Mouse (Mus musculus): ENCODE measurements around the gene Rexo5. TPM values are rescaled to one million over a fixed set of nuclear protein-coding genes. Genes with fewer than 3 reads are reported as not detected.

Gene Rexo5
- total RNA-seq, 1 experiment from 2014 or later: 9.6 TPM

DNA sequence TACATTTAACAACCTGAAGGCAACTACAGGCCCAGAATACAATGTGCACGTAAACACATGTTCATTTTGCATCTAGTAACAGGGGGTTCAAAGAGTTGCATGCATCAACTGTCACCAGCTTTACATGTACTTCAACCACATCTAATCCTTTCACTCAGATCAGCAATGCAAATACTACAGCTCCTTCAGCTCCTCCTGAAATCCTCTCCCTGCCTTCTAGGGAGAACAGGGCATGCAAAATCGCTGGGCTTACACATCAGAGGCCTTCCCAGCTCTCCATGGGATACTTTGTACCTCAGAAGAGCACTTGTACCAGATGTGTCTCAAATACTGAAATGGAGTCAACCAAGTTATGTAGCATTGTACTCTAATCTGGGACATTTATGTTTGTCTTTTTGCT is 79.2 kb downstream of the Rexo5 start:
- no peak for ATAC-seq (replicated peaks; ENCODE audit: insufficient number of reproducible peaks, low FRiP score, low TSS enrichment, poor library complexity, severe bottlenecking)

DNA sequence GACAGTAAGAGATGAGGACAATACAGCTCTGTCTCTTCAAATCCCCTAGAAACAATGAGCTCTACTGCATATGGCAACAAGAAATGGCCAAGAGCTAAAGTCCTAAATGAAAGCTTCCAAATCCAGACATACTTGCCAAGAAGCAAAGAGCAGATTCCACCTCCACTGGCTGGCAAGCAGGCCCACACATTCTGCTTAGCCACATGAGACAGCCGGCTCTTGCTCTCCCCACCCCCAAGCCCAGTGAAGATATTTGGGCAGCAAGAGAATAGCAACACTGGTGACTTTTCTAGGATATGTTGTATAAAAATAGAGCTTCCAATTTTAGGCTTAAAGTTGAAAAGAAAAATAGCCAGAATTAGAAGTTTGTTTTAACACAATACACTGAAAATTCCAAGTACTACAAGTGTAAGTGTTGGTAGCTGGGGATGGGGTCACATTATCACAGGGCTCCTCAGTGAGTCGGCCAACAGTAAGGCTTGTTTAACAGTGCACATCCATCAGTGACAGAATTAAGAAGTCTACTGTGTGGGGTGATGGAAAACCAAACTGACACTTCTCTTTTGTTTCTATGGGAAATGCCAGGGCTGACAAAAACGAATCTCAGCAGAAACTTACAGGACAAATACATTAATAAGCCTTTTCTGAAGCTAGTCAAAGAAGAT is 82.1 kb downstream of the Rexo5 start:
- ATAC-seq (replicated peaks; ENCODE audit: insufficient number of reproducible peaks, low FRiP score, low TSS enrichment, poor library complexity, severe bottlenecking): no peak

DNA sequence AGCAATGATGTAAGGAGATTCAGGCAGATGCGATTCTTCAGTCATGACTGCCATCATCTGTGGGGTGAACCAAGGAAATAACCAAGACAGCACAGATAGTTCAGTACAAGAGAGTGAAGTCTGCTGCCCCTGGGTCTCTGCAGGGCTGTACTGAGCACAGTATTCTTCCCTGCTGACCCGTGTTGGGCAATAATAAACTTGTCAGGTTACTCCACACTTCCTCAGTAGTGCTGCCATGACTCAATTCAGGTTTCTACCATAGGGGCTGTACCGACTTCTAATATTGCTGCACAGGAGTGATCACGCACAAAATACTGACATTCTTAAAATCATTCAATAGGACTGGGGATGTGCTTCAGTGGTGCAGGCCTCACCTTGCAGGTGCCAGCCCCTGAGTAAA is 85.4 kb downstream of the Rexo5 start:
- no peak for ATAC-seq (replicated peaks; ENCODE audit: insufficient number of reproducible peaks, low FRiP score, low TSS enrichment, poor library complexity, severe bottlenecking)

DNA sequence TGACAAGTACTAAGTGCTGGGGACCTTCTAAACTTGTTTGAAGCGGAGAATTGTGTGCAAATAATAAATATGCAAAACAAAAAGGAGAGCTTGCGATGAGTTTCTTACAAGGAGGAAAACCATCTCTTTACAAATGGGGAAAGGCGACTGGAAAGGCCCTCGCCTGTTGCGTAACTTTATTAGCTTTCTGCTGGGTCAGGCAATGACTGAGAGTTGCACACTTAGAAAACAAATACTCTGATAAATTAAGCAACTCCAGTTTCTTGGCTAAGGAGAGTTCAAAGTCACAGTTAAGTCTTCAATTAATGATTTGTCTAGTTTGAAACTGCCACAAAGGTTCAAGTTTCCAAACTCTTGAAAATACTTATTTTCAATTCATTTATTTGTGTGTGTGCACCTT is 86.5 kb downstream of the Rexo5 start:
- no peak for ATAC-seq (replicated peaks; ENCODE audit: insufficient number of reproducible peaks, low FRiP score, low TSS enrichment, poor library complexity, severe bottlenecking)

DNA sequence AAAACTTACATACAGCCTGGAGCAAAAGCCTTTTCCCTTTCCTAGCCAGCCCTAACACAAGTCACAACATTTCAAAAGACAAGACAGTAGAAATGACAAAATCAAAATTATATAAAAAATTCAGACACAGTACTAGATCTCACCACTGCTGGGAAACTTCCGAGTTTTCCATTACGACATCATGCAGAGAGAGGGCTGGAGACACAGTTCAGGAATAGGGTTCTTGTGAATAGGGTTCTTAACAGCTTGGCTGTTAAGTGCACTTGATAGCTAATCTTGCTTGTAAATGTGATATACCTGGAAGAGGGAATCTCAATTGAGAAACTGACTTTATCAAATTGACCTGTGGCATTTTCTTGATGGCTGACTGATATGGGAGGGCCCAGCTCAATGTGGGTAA is 87.4 kb downstream of the Rexo5 start:
- ATAC-seq (replicated peaks; ENCODE audit: insufficient number of reproducible peaks, low FRiP score, low TSS enrichment, poor library complexity, severe bottlenecking): no peak

DNA sequence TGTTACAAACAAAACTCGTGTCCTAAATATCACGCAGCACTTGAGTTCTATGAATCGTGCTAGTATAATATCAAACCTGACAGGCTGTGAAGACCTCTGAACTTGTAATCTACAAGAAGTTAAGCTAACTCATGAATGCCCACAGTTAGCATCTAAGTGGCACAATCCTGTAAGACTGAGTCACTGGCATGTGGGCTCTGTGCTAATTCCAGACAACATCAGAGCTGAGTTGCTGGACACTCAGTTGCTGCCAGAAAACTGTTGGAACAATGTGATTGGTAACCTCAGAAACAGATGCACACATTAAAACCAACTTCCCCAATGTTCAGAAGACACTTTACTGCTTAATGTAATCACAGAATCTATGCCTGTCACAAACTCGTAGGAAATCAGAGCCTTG is 94.1 kb downstream of the Rexo5 start:
- no peak for ATAC-seq (replicated peaks; ENCODE audit: insufficient number of reproducible peaks, low FRiP score, low TSS enrichment, poor library complexity, severe bottlenecking)

DNA sequence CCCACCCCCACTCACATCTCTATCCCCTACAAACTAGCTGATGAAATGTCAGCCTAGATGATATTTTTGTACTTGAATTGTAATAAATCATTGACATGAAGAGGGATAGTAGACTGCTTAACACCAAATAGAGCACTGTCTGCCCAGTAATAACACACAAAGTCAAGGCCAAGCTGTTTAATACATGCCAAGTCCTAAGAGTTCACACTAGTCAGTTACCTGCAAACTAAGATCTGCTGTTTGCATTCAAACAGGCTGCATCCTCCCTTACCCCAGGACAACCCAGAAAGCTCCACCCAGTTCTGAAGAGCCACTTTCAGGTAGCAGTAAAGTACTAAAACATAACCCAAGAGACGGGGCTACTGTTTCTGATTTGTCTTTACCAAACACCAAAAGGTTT is 98.4 kb downstream of the Rexo5 start:
- no peak for ATAC-seq (replicated peaks; ENCODE audit: insufficient number of reproducible peaks, low FRiP score, low TSS enrichment, poor library complexity, severe bottlenecking)

DNA sequence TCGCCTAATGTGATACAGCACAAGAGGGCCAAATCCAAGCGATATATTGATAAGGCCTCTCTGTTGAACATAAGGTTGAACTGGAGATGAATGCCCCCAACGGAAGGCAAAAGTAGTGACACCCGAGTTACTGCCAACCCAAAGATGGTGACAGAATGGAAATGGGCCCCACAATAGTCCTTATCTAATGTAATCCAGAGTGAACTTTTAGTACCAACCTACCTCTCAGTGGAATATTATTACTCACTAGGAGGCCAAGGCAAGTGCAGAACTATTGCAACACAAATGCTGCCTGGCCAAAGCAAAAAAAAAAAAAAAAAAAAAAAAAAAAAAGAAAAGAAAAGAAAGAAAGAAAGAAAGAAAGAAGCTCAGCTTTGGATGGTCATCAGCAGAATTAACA is 98.9 kb downstream of the Rexo5 start:
- ATAC-seq (replicated peaks; ENCODE audit: insufficient number of reproducible peaks, low FRiP score, low TSS enrichment, poor library complexity, severe bottlenecking): no peak

DNA sequence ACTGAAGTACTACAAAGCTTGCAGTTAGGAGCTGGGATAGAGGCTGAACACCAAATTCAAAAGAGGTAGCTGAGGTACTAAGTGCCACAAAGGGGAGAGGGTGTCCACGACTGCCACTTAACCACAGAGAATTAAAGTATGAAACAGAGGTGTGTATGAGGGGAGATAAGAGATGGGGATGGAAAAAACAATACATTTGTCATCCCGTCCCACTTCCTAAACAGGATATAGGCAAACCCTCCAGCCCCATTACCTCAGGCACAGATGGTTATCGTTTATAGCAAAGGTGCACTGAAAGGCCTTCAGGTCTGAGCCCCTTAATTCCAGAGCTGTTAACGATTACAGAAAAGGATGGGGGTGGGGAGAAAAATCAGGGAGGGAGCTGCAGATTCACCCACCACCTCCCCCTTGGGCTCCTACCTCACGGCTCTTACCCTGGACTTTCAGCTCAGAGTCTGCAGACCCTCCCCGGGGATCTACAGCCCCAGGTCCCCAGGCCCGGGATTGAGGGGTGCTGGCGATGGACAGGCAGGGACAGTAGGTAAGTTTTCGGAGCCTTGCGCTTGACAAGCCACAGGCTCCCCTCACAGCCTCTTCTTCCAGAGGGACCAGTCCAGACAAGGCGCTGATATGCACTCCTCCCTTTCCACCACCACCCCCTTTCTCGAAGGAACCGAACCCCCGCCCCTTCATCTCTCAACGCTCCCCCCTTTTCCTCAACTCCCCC is 101.2 kb downstream of the Rexo5 start:
- ATAC-seq (replicated peaks; ENCODE audit: insufficient number of reproducible peaks, low FRiP score, low TSS enrichment, poor library complexity, severe bottlenecking): no peak

DNA sequence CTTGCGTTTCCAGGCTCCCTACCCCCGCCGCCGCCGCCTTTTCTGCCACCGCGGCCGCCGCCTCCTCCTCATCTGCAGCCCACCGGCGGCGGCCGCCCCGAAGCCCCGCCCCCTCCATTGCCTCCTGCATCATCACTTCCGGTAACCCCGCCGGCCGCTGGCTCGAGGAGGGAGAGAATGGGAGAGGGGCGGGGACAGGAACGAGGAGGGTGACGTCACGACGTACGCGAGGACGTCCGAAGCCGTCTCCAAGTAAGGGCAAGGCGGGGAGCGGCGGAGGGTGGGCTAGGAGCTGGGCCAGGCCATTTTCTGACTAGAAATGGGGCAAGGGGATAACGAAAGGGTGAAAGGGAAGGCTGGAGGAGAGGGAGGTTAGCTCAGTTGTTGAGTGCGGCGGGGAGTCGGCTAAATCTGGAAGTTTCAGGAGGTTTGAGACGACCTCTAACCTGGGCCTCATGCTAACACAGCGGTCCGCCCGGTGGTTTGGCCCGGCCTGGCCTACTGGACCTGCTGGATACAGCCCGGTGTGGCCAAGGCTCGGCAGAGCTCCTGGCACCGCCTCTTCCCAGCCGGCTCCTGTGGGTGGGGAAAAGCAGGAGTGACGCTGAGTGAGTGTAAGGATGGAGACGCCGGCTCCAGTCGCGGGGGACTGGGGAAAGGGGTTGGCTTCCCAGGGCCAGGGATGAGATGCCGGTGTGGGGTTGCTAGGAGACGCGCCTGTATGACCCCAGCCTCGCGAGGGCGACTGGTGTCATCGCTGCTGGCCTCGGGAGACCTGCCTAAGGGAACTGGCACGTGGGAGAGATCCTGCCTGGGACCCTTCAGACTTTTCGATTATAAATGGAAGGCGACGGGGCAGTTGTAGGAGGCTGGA is 102.1 kb downstream of the Rexo5 start, which contains the start of the genes Lyrm1 and Dcun1d3:
TSS of gene Lyrm1 (plus strand) at position 223 of the 874 bp plus-strand sequence.
TSS of gene Dcun1d3 (minus strand) at position 660 of the 874 bp plus-strand sequence.
- peak; percentile 99 for ATAC-seq (replicated peaks; ENCODE audit: insufficient number of reproducible peaks, low FRiP score, low TSS enrichment, poor library complexity, severe bottlenecking)

DNA sequence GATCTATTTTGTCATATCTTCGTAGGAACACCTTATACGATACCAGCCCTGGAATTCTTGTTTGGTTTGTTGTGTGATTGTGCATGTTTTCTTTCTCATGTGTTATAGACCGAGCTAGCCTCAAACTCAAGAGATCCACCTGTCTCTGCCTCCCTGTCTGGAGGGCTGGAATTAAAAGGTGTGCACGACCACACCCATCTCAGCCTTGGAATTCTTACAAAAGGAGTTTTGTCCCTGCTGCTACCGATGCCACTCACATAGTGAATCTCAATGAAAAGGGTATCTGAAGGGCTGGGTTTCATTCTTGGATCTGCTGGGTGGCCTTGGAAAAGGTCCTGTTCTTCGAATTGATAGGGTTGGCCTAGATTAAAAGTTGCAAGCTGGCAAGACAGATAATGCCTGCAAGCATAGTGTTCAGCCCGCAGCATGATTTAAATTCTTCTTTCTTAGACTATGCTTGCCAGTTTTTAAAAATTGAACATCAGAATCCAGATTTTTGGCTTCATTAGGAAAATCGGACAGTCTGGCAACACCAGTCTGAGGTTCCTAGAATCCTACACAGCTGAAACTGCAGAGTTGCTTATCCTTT is 103.8 kb downstream of the Rexo5 start:
- ATAC-seq (replicated peaks; ENCODE audit: insufficient number of reproducible peaks, low FRiP score, low TSS enrichment, poor library complexity, severe bottlenecking): no peak

DNA sequence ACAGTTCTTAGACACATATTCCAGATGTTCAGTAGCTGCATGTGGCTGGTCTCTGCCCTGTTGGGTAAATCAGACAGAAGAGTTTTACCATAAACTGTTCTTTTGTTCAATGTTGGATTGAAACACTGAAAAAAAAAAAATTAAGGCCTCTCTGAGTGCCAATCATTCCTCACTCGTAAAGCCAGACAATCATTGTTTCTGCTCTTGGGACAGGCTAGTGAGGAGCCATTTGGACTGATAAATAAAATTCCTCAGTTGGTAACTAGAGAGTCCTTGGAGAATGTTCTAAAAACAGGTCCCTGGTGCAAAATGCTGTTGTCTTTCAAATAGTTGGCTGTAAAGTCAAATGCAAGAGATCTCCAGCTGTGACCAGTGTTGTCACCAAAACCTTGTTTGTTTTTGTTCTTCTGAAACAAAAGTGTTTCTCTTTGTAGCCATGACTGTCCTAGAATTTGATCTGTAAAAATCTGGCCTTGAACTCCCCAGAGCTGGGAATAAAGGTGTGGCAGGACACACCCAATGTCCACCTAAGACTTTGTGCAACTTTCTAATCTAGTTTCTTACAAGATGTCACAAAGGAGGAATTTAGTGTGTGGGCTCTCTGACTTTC is 104.5 kb downstream of the Rexo5 start:
- ATAC-seq (replicated peaks; ENCODE audit: insufficient number of reproducible peaks, low FRiP score, low TSS enrichment, poor library complexity, severe bottlenecking): no peak

Other genes with a start within 250 kb of the Rexo5 start
- gene Acsm2, start 239.7 kb upstream of the Rexo5 start, total RNA-seq (2017): not detected in 3 replicates
- gene Acsm1, start 187.0 kb upstream of the Rexo5 start, total RNA-seq (2017): not detected in 3 replicates
- gene Acsm4, start 104.0 kb upstream of the Rexo5 start, total RNA-seq (2017): not detected in 3 replicates
- 56.5 to 59.0 TPM (median 58.3 TPM) in 3 replicates for gene Thumpd1, start 73.2 kb upstream of the Rexo5 start, total RNA-seq (2017)
- gene Acsm3, start 33.1 kb upstream of the Rexo5 start, total RNA-seq (2017): 1.6 TPM in 1 of 3 replicates, not detected in the others
- gene Eri2, start 52 bp downstream of the Rexo5 start, total RNA-seq (2017): 1.6 to 4.3 TPM (median 2.9 TPM) in 3 replicates
- gene Lyrm1, start 101.9 kb downstream of the Rexo5 start, total RNA-seq (2017): 4.4 to 8.8 TPM (median 8.6 TPM) in 3 replicates
- gene Dcun1d3, start 102.3 kb downstream of the Rexo5 start, total RNA-seq (2017): 7.1 to 13.6 TPM (median 11.6 TPM) in 3 replicates

Data from monocyte, adult 5-6 weeks (primary cell).